Mouse (Mus musculus) kidney, postnatal 0 days (tissue): ENCODE data around the gene Olfr889. TPM values are rescaled to one million over a fixed set of nuclear protein-coding genes. Genes with fewer than 3 reads are reported as not detected.
"Not testable (repeated sequence)": the region's sequence is repeated elsewhere in the genome, so short reads cannot be mapped to it uniquely, and the experiment has no call there.

Experiments
- ATAC-seq: fragments of 200-750 bp; cut with Nextera tagmentation; replicated peaks from 2 replicates; pipeline ENCODE4 v1.8.0; 2017; ENCODE audit warnings: low read depth, moderate number of reproducible peaks, moderate TSS enrichment, moderate library complexity; ENCODE audit not compliant: low FRiP score
- DNase-seq: peaks from one replicate; pipeline ENCODE4 v3.0.0-alpha.2; 2016; ENCODE audit warnings: low spot score
- H3K27ac ChIP-seq: fragments of 300-500 bp; sonication (generic); 2 replicates; pipeline ENCODE4 v1.5.1; 2014; ENCODE audit warnings: mild to moderate bottlenecking
- H3K27me3 ChIP-seq: fragments of 300-500 bp; sonication (generic); 2 replicates; pipeline ENCODE4 v1.6.1; 2014; ENCODE audit warnings: low read length, mixed read lengths; ENCODE audit not compliant: insufficient read depth
- H3K36me3 ChIP-seq: fragments of 300-500 bp; sonication (generic); 2 replicates; pipeline ENCODE4 v1.6.1; 2014; ENCODE audit warnings: low read length, mixed read lengths; ENCODE audit not compliant: insufficient read depth
- H3K4me1 ChIP-seq: fragments of 300-500 bp; sonication (generic); replicated peaks from 2 replicates; pipeline ENCODE4 v1.6.1; 2014; ENCODE audit warnings: antibody characterized with exemption, low read length, mixed read lengths; ENCODE audit not compliant: insufficient read depth
- H3K4me2 ChIP-seq: fragments of 300-500 bp; sonication (generic); 2 replicates; pipeline ENCODE4 v1.6.1; 2014; ENCODE audit warnings: mild to moderate bottlenecking, low read length, moderate library complexity, mixed read lengths
- H3K4me3 ChIP-seq: fragments of 300-500 bp; sonication (generic); replicated peaks from 2 replicates; pipeline ENCODE4 v1.5.1; 2014; ENCODE audit warnings: low read depth, low read length
- H3K9ac ChIP-seq: fragments of 300-500 bp; sonication (generic); 2 replicates; pipeline ENCODE4 v1.6.1; 2014; ENCODE audit warnings: low read depth, low read length
- H3K9me3 ChIP-seq: fragments of 300-500 bp; sonication (generic); replicated peaks from 2 replicates; pipeline ENCODE4 v1.6.1; 2016; ENCODE audit warnings: low read length, inconsistent platforms, mixed read lengths
- CTCF ChIP-seq: IDR thresholded peaks from 2 replicates; pipeline ENCODE4 v1.5.1; 2016; ENCODE audit warnings: antibody characterized with exemption, low read depth, mild to moderate bottlenecking, moderate library complexity
- WGBS: fragments of 180-500 bp; shearing (Covaris S2); extraction: QIAGEN DNeasy Blood & Tissue Kit; methylation state at CpG from one replicate; pipeline ENCODE4 v1.1.7; 2014; 5-methylcytosine and 5-hydroxymethylcytosine counted together
- polyA plus RNA-seq: library from polyadenylated mRNA; unstranded; fragments of >200 nt; fragmentation: Nextera tagmentation; extraction: Ambion mirVana; gene quantifications from 2 replicates; pipeline ENCODE4 v1.2.1, GENCODE M21; 2015

The Olfr889 gene
- polyA plus RNA-seq: 0.03 TPM in 1 of 2 replicates, not detected in the other

DNA sequence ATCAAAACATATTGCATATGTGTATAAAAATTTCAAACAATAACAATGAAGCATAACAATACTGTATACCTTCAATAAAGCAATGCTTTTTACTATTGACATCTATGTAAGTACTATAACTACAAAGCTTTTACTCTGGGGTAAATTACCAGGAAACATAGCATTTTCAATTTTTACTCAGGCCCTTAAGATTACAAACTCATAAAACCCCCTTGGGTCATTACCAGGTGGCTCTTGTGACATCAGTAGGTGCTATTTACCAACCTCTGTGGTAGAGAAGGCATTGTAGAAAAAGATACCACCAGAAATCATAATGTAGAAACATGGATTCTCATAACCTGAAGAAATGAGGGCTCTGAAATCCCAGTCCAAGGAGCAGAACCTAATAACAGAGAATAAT lies at the start of gene Olfr889:
TSS of gene Olfr889 (plus strand) at position 301 of the 400 bp plus-strand sequence.
- TF ChIP-seq CTCF: no peak
- Histone ChIP-seq H3K27ac (no peak within 1 kb of the TSS), H3K27me3 (no peaks in the 10 kb centered on the region), H3K9me3 (no peaks in the 10 kb centered on the region), H3K36me3 (no peaks in the 10 kb centered on the region), H3K4me2 (no peak within 1 kb of the TSS), H3K4me1 (no peaks in the 10 kb centered on the region), H3K4me3 (no peak within 1 kb of the TSS), H3K9ac (no peak within 1 kb of the TSS)
- no peak for DNase-seq
- no peak for ATAC-seq

DNA sequence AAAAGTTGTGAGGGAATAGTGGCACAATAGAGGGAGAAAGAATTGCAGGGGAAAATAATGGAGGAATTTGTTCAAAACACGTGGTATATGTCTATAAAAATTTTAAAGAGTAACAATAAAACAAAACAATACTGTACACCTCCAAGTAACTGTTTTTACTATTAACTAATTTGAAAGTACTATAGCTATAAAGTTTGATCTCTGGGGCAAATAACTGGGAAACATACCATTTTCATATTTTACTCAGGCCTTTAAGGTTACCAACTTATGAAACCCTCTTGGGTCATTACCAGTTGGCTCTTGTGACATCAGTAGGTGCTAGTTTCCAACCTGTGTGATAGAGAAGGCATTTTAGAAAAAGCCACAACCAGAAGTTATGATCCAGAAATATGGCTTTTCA lies 31.2 kb upstream of the Olfr889 start, which contains the start of gene Olfr887:
TSS of gene Olfr887 (plus strand) at position 301 of the 400 bp plus-strand sequence.
- no peak within 1 kb of the TSS for H3K4me2 ChIP-seq
- TF ChIP-seq CTCF: no peak
- no peak within 1 kb of the TSS for H3K9ac ChIP-seq
- ATAC-seq: no peak
- H3K4me1 ChIP-seq: no peaks in the 10 kb centered on the region
- DNase-seq: no peak
- no peaks in the 10 kb centered on the region for H3K9me3 ChIP-seq
- no peaks in the 10 kb centered on the region for H3K27me3 ChIP-seq
- 75% methylated on average over 1 of the region's 1 CpGs for WGBS
- no peak within 1 kb of the TSS for H3K27ac ChIP-seq
- no peak within 1 kb of the TSS for H3K4me3 ChIP-seq
- H3K36me3 ChIP-seq: no peaks in the 10 kb centered on the region

DNA sequence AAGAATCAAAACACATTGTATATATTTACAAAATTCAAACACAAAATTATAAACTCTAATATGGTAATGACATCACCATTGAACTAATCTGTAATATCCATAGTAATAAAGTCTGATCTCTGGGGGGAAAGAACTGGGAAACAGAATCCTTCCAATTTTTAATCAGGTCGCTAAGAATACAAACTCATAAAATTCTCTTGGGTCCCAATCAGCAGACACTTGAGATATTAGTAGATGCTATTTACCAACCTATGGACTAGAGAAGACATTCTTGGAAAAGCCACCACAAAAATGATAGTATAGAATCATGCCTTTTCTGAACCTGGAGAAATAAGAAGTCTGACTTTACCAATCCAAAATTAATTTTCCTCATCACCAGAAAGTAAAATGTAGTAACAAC lies 7.2 kb upstream of the Olfr889 start, which contains the start of gene Olfr888:
TSS of gene Olfr888 (plus strand) at position 301 of the 400 bp plus-strand sequence.
- H3K4me2 ChIP-seq: no peak within 1 kb of the TSS
- no peak within 1 kb of the TSS for H3K4me3 ChIP-seq
- H3K9ac ChIP-seq: no peak within 1 kb of the TSS
- H3K27me3 ChIP-seq: no peaks in the 10 kb centered on the region
- H3K4me1 ChIP-seq: no peaks in the 10 kb centered on the region
- DNase-seq (no peak), ATAC-seq (no peak)
- H3K36me3 ChIP-seq: no peaks in the 10 kb centered on the region
- no peak within 1 kb of the TSS for H3K27ac ChIP-seq
- 69% methylated on average over 1 of the region's 1 CpGs for WGBS
- no peak for TF ChIP-seq CTCF
- no peaks in the 10 kb centered on the region for H3K9me3 ChIP-seq

DNA sequence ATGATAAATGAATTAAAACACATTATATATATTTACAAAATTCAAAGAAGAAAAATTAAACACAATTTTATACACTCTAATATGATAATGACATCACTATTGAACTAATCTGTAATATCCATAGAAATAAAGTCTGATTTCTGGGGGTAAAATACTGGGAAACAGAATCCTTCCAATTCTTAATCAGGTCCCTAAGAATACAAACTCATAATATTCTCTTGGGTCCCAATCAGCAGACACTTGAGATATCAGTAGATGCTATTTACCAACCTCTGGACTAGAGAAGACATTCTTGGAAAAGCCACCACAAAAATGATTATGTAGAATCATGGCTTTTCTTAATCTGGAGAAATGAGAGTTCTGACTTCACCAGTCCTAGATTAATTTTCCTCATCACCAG lies 27.2 kb downstream of the Olfr889 start, which contains the start of gene Olfr890:
TSS of gene Olfr890 (plus strand) at position 301 of the 400 bp plus-strand sequence.
- Histone ChIP-seq H3K9ac (no peak within 1 kb of the TSS), H3K36me3 (no peaks in the 10 kb centered on the region), H3K4me1 (no peaks in the 10 kb centered on the region), H3K27me3 (no peaks in the 10 kb centered on the region), H3K27ac (no peak within 1 kb of the TSS), H3K4me2 (no peak within 1 kb of the TSS), H3K9me3 (no peaks in the 10 kb centered on the region), H3K4me3 (no peak within 1 kb of the TSS)
- no peak for TF ChIP-seq CTCF
- ATAC-seq: no peak
- DNase-seq: no peak

DNA sequence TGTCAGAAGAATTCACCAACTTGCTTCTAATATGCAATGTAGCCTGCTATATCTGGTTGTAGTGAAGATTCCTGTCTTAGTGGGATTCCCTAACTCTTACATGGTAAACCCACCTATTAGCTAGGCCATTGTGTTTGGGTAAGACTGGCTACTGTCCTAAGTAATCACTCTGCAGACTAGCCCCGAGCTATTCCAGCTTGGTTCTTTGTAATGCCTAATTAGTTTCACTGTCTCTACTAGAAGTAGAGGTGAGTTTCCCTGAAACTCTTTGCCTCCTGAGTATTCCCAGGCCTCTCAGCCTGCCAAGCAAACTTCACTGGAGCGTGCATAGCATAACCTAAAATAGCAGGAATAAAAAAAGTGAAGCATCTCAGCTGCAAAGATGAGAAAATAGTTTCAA lies 53.3 kb downstream of the Olfr889 start:
- not testable (repeated sequence) for H3K4me2 ChIP-seq, H3K36me3 ChIP-seq, H3K9me3 ChIP-seq, ATAC-seq, H3K9ac ChIP-seq, DNase-seq, H3K4me1 ChIP-seq, H3K4me3 ChIP-seq, H3K27ac ChIP-seq, H3K27me3 ChIP-seq
- WGBS: 61% methylated on average over 2 of the region's 2 CpGs

Other genes with a start within 250 kb of the Olfr889 start
- not detected in 2 replicates for gene Olfr145, start 218.5 kb upstream of the Olfr889 start, polyA plus RNA-seq
- not detected in 2 replicates for gene Olfr878, start 197.4 kb upstream of the Olfr889 start, polyA plus RNA-seq
- not detected in 2 replicates for gene Olfr881, start 123.4 kb upstream of the Olfr889 start, polyA plus RNA-seq
- gene Olfr883, start 89.4 kb upstream of the Olfr889 start, polyA plus RNA-seq: not detected in 2 replicates
- not detected in 2 replicates for gene Olfr884, start 68.6 kb upstream of the Olfr889 start, polyA plus RNA-seq
- gene Olfr885, start 53.9 kb upstream of the Olfr889 start, polyA plus RNA-seq: not detected in 2 replicates
- gene Olfr887, start 31.1 kb upstream of the Olfr889 start, polyA plus RNA-seq: not detected in 2 replicates
- not detected in 2 replicates for gene Olfr888, start 7.1 kb upstream of the Olfr889 start, polyA plus RNA-seq
- gene Olfr890, start 27.3 kb downstream of the Olfr889 start, polyA plus RNA-seq: not detected in 2 replicates
- not detected in 2 replicates for gene Olfr891, start 65.6 kb downstream of the Olfr889 start, polyA plus RNA-seq
- not detected in 2 replicates for gene Olfr893, start 93.2 kb downstream of the Olfr889 start, polyA plus RNA-seq
- not detected in 2 replicates for gene Olfr894, start 102.9 kb downstream of the Olfr889 start, polyA plus RNA-seq
- not detected in 2 replicates for gene Olfr143, start 137.6 kb downstream of the Olfr889 start, polyA plus RNA-seq
- gene Olfr895, start 152.7 kb downstream of the Olfr889 start, polyA plus RNA-seq: not detected in 2 replicates
- gene Olfr896-ps1, start 175.9 kb downstream of the Olfr889 start, polyA plus RNA-seq: not detected in 2 replicates
- not detected in 2 replicates for gene Olfr25, start 213.9 kb downstream of the Olfr889 start, polyA plus RNA-seq
- not detected in 2 replicates for gene Olfr898, start 233.2 kb downstream of the Olfr889 start, polyA plus RNA-seq